Mouse (Mus musculus) embryonic fibroblast, embryonic 13.5 days (primary cell): Measurements from ENCODE around the gene Rpl27a.

Experiments used
- CTCF ChIP-seq: IDR thresholded peaks from 2 replicates; pipeline ENCODE4 v1.5.1; 2011; ENCODE audit warnings: mild to moderate bottlenecking, control low read depth, low read length, moderate library complexity, borderline replicate concordance; ENCODE audit not compliant: insufficient read depth
- POLR2A ChIP-seq: IDR thresholded peaks from 2 replicates; pipeline ENCODE4 v1.6.1; 2011; ENCODE audit warnings: low read depth, mild to moderate bottlenecking, control low read depth, low read length, moderate library complexity

GRCm38 (mm10) chr7:109522084-109522483 is 3.1 kb downstream of the Rpl27a start:
- TF ChIP-seq CTCF (no peak), POLR2A (no peak)
